Mouse (Mus musculus) erythroblast, adult 5-6 weeks (primary cell): ENCODE results near the gene Zfp593. TPM values are rescaled to one million over a fixed set of nuclear protein-coding genes. Genes with fewer than 3 reads are reported as not detected.
"Not testable (repeated sequence)": the region's sequence is repeated elsewhere in the genome, so short reads cannot be mapped to it uniquely, and the experiment has no call there.

Experiments used
- ATAC-seq: replicated peaks from 2 replicates; pipeline ENCODE4 v1.8.0; 2016; ENCODE audit warnings: moderate number of reproducible peaks, mild to moderate bottlenecking, moderate TSS enrichment, inconsistent platforms; ENCODE audit not compliant: poor library complexity, low FRiP score, severe bottlenecking
- total RNA-seq, 2 experiments: library from RNA; stranded (forward) in 1 of 2; stranded (reverse) in 1 of 2; fragments of 150-400 nt in 1 of 2; fragments of 200-764, 138-1000 nt in 1 of 2; gene quantifications; 2 replicates each; pipeline versions ENCODE4 v1.2.3 to v1.2.4; 2015 to 2017; ENCODE audit warnings: low replicate concordance in 2 of 2

Gene Zfp593
- total RNA-seq (2015; ENCODE audit: low replicate concordance) (0.38 and 0.63 TPM in 2 replicates), total RNA-seq (2017; ENCODE audit: low replicate concordance) (0.84 and 1.4 TPM in 2 replicates)

DNA sequence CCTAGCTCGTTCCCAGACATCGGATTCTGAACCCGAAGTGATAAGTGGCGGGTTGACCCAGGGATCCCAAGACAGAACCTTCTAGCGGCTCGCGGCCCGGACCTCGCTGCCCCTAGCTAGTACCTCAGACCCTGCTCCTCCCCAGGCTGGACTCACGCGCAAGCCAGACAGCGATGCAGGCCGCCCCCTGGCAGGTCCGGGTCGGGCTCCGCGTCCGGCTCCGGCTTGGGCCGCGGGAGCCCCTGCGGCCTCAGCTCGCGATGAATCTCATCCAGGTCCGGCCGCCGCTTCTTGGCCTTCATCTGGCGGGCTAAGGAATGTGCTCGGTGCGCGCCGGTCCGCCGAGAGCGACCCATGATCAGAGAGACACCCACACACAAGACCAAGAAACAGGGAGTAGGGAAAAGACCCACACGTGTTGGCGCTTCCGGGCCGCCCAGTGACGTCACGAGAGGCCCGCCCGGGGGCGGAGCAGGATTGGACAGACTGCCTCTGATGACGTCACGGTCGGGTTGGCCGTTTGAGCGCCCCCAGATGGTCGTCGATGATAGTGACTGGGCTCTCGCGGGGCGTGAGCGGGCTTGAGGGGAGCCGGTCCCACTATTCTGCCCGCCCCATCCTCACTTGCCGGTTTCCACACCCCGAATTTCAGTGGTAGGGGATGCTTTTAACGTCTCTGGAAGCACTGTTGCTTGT, at the start of gene Zfp593:
Gene Zfp593 (minus strand): TSS at position 445 of the 696 bp plus-strand sequence.
- ATAC-seq: peak; percentile 85

DNA sequence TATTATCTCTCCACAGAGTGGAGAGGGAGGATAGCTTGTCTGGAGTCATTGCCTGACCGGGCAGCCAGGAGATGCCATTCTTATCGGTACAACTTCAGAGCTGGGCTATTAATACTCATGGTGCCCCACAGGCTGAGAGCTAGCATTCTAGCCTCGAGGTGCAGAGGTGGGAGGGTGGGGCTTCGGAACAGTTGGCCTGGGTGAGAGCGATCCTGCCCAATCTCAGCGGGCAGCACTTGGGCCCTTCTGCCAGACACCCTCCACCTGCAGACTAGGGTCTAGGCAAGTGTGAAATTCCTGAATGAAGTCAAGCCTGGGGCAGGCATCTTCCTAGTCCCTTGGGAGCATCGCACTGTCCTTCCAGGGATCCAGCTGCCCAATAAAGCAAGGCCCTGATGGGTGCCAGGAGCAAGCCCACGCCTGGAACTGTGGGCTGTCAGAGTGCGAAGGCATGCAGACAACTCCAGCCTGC, 48.3 kb upstream of the Zfp593 start:
- no peak for ATAC-seq

DNA sequence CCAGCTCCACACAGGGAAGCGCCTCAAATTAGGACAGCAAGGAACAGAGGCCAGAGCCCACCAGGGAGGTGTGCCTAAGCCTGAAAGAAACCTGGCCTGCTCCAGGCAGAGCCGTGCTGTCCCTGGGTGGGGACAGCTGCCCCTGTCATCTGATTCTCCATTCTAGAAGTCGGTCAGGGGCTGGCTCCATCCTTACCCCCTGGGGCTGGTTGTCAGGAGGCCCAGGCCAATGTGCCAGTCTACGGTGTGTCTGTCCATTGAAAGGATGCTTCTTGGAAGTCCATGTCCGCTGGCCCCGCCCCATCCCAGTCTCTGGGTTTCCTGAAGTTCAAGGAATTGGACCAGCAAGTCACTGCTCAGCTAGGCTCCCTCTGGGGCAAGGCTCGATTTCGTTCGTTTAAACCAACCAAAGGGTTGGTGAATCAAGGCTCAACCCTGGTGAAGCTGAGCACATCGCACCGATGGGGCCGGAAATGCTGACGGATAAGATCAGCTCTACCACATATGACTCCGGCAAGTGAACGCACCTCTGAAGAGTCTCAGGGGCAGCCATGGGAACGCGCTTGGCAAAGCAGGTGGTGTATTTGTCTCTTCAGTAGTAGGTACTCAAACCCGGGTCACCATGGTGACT, 47.8 kb upstream of the Zfp593 start:
- ATAC-seq: no peak

DNA sequence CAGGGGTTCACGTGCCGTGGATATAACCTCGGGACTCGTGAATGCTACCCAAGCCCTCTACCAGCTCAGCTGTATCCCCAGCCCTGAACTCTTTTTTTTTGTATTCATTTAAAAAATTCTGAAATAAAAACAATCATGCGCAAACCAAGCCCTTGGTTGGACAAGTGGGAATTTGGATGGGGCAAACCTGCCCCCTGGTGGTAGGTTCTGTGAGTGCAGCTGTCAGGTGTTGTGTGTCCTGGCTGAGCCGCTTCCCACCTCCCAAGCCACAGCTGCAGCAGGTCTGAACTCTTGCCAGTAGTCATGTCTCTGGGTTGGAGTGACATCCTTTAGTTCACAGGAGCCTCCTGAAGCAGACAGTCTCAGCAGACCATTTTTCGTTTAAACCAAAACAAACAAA, 46.7 kb upstream of the Zfp593 start:
- peak; percentile 65; the same call in 1 of the 2 replicates for ATAC-seq

DNA sequence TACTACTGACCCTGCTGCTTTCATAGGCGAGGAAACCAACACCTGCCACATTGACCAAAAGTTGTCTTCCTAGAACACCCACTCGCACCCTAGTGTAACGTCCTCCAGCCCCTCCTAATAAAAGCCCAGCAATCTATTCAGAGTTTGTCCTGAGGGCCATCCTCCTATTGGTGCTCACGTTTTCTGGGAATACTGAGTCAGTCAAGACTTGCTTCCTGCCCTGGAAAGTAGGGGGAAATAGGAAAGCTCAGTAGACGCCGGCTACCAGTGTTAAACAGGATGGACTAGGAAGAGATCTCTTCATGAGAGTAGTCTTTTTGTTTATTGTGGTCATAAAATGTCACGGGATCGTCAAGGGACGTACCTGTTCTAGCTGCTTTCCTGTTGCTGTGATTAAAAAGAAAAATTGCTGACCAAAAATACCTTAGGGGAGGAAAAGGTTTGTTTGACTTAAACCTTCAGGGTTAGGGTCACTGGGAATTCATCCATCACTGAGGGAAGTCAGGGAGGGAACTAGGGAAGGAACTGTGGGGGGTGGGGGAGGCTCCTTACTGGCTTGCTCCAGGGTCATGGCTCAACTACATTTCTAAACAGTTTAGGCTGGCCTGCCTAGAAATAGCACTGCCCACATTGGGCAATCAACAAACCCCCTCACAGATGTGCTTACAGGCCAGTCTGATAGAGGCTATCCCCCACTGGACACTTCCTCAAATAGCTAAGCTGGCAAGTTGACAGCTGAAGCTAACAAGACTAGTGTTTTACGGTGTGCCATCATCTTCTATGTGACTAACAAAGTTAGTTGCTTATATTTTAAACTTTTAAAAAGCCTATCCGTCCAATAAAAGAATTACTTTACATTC, 43.2 kb upstream of the Zfp593 start:
- no peak for ATAC-seq

DNA sequence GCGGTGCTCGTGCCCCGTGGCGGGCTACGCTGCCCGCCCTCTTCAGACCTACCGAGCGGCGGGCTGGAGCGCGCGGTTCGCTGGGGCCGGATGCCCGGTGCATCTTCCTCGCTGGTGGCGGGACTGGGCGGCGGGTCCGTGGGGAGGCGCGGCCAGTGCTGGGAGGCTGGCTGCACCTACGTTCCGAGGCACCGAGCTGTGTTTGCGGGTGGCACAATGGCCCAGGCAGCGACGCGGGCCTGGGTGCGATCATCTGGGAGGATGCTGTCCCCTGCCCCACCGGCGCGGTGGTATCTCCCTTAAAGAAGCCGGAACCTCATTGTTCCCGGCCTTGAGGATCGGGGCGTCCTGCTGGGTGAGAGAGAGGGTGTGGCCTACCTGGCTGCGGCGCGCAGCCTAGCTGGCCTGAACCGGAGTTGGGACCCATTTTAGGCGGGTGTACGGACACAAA, 42.2 kb upstream of the Zfp593 start, which contains the start of gene Pdik1l:
Gene Pdik1l (minus strand): TSS at position 321 of the 451 bp plus-strand sequence.
- peak; percentile 73 for ATAC-seq

DNA sequence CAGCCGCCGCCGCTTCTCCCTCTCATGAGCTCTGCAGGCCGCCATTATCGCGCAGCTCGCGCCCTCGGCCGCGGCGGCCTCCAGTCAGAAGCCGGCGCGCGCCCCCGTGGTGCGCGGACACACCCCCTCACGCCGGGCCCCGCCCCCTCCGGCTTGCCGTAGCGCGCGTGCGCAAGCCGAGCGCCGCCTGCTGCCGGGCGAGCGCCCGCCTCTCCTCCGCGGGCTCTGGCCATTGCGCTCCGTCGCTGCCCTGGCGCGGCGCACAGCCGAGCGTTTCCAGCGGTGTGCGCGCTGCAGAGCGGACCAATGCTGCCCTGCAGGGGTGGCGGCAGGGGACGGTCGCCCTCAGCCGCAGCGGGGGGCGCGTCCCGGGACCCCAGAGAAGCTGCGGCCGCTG, 41.8 kb upstream of the Zfp593 start:
- peak; percentile 69 for ATAC-seq

DNA sequence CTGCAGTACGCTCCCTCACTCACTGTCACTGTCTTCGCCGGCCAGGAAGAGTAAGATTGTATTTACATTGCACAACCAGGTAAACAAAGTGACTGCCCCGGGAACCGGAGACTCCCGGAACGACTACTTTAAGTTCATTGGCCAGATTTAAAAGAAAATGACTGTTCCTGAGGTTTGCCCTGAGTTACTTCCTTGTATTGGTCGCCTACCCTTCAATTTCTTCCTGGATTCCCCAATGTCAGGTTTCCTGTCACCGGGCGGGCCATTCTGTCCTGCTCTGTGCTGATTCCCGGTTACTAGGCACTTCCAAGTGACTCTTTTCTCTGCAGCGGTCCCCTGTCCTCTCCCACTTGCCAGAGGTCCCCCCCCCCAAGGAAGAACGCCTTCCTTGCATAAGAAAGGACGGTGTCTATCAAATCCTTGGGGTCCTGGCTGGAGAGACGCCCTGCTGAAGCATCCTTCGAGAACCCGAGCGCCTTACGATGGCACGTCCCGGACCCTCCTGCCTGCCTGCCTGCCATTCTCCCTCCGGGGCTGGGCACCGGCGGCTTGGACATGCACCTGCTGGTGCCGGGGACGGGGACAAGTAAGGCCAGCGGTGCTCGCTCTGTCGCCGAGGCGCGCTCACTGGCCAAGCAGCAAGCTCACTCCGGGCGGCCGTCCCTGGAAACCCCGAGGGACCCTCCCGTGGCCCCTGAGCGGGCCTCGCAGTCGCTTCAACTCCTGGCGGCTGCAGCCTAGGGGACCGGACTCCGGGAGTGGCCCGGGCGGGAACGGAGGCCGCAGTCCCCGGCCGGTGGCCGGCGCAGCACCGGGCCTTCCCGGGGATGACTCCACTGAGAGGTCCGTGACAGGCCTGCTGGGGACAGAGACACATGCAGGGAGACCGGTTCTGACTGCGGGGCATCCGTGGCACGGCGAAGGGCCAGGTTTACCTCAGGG, 41.1 kb upstream of the Zfp593 start:
- ATAC-seq: peak; percentile 8

DNA sequence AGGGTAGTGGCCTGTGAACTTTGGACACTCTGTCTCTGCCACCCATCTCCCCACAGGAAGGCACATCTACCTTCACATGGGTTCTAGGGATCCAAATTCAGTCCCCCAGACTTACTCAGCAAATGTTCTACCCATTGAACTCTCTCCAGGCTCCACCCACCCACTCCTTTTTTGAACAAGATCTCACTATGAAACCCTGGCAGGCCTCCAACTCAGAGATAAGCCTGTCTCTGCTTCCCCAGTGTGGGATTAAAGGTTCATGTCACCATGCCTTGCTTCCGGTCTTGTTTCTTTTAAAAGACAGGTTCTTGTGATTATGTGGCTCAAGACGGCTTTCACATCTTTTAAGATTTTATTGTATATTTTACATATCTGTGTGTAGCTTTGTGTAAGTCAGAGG, 39.5 kb upstream of the Zfp593 start:
- peak; percentile 49 for ATAC-seq

DNA sequence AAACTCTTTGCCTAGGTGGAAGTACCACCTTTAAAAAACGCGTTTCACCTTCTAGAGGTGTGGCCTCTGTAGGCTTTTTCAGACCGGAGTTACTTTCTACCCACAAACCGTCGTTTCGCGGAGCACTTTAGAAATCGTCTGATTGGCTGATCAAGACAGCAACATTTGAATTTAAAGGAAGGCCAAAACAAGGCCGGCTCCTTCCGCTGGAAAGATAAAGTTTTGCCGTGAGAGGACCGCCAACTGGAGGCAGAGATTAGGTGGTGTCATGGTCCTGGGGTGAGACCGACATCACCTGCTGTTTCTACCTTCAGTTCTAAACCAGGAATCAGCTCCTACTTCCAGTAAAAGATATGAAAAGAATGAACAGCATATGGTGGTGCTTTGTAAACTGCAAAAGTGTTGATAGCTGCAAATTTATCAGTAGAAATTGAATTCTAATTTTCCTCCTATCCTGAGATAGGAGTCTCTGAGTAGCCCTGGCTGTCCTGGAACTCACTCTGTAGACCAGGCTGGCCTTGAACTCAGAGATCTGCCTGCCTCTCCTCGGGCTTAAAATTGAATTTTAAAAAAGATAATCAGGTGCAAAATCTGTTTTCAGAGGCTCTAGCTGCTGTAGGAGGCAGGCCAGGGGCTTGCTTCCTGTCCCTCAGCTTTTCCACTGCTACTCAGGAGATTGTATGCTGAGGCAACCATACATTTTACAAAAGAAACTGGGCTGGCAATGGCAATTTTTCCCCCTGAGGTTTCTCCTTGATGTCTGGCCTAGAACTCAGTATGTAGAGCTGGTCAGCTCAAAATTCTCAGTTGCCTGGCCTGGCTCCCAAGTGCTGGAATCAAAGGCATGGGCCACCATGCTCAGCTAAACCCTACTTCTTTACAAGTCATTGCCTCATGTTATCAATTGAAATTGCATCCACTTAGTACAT, 28.3 kb upstream of the Zfp593 start:
- peak; percentile 95 for ATAC-seq

DNA sequence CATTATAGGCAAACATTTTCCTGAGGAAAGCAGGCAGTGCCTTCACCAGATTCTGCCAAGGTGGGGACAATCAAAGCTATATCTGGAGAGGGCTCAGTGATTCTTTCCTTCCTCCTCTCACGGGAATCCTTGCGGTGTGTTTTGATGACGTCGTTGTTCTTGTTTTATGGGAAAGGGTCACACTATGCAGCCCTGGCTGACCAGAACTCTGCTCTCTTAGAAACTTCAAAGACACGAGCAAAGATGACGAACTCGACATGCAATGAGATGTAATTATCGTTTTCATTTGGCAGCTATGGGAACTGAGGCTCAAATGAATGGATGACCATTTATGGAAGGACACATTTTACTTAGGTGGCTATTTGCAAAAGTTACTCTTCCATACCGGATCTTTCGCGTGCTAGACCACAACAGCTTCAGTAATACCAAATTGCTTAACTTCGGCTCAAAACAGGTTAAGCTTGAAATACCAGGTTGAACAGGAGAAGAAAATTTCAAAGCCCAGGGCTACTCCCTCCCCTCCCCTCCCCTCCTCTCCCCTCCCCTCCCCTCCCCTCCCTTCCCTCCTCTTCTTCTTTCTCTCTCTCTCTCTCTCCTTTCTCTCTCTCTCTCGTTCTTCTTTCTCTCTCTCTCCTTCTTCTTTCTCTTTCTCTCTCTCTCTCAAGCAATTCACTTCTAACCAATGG, 27.5 kb upstream of the Zfp593 start:
- no peak for ATAC-seq

DNA sequence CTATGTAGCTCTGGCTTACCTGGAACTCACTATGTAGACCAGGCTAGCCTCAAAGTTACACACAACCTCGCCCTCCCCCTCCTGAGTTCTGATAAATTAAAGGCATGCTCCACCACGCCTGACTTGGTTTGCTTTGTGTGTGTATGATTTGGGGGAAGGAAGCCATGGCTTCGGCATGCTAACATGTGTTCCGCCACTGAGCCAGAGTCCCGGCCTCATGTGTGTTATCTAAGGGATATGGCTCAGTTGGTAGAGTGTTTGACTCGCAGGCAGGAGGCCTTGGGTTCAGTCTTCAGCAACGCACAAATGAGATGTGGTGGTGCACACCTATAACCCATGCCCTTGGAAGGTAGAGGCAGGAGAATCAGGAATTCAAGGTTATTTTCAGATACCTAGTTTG, 26.6 kb upstream of the Zfp593 start:
- ATAC-seq: no peak

DNA sequence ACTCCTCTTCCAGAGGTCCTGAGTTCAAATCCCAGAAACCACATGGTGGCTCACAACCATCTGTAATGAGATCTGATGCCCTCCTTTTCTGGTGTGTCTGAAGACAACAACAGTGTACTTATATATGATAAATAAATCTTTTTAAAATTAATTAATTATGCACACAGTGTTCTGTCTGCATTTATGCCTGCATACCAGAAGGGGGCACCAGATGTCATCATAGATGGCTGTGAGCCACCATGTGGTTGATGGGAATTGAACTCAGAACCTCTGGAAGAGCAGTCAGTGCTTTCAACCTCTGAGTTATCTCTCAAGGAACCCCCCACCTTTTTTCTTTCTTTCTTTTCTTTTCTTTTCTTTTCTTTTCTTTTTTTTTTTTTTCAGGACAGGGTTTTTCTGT, 24.2 kb upstream of the Zfp593 start:
- not testable (repeated sequence) for ATAC-seq

DNA sequence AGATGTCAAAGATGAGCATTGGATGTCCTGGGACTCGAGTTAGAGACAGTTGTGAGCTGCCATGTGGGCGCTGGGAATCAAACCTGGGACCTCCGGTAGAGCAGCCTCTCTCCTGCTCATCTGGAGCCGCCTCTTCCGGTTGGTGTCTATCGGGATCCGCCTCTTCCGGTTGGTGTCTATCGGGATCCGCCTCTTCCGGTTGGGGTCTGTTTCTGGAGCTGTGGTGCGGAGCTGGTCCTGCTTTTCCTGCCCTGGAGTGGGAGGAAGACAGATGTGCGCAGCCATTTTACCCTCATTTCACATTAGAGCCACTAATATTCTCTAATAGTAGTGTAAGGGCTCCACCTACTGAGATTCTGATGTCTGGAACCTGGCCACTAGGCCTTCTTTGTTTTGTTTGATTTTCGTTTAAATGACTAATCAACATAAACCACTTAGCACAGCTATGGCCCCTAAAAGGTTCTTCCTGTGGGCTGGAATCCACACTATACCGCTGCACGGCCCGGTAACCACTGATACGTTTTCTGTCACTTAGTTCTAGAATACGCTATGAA, 22.8 kb upstream of the Zfp593 start:
- no peak for ATAC-seq

DNA sequence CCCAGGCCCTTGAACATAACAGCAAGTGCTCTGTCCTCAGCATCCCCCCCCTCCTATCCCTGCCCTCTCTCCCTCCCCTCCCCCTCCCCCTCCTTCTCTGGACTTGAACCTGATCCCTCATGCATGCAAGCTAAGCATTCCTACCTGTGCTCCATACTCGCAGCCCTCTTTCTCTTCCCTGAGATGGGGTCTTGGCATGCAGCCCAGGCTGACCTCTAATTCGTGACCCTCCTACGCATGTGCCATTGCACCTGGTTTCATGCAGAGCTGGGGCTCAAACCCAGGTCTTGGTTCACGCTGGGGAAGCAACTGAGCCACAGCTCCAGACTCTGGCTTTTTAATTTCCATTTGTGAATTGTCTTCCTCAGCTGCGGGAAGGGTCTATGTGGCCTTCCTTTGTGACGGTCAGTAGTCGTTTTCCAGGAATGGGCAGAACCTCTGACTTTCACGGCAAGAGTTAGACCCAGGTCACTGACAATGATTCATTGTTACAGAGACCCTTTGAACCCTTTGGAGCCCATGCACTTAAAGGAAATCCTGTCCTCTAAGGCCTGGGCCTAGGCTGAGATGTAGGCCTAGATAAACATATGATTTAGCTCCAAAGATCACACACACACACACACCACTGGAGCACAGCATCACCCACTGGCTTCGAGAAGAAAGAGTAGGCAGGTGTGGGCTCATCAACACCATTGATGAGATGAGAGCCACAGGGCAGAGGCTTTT, 20.6 kb upstream of the Zfp593 start:
- no peak for ATAC-seq

DNA sequence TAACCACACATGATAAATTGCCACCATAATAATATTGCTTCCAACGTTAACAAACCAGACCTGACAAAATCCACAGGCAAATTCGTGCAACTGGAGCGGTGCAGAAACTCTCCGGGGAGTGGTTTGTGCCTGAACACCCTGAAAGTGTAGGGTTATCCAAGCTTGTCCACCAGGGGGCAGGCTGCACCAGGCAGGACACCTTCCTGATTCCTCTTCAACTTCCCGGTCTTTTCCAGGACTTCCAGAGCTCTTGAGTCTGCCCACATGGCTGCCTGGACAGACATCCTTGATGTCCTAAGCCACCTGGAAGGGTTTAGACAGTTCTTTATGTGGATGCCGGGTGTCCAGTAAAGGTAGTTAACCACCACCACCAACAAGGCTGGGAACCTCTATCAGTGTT, 17.8 kb upstream of the Zfp593 start:
- peak; percentile 72 for ATAC-seq

DNA sequence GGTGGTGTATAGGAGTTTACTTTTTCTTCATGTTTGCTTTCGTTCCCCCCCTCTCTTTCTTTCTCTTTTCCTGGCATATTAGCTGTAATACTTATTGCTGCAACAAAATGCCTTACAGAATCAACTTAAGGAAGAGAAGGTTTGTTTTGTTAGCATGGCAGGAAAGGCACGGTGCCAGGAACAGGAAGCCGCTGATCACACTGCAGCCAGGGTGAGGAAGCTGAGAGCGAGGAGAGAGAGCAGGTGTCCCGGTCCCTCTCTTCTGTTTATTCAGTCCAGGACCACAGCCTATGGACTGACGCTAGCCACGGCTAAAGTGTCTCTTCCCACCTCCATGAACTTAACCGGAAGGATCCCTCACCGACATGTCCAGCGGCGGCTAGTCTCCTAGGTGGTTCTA, 13.0 kb upstream of the Zfp593 start:
- no peak for ATAC-seq
